Mouse (Mus musculus): ENCODE measurements around the gene Gcn1l1. TPM values are rescaled to one million over a fixed set of nuclear protein-coding genes. Genes with fewer than 3 reads are reported as not detected.
"Not testable (repeated sequence)": the region's sequence is repeated elsewhere in the genome, so short reads cannot be mapped to it uniquely, and the experiment has no call there.

Gene Gcn1l1
- total RNA-seq, 2 experiments from 2014 or later, result 27.9 to 31.1 TPM

DNA sequence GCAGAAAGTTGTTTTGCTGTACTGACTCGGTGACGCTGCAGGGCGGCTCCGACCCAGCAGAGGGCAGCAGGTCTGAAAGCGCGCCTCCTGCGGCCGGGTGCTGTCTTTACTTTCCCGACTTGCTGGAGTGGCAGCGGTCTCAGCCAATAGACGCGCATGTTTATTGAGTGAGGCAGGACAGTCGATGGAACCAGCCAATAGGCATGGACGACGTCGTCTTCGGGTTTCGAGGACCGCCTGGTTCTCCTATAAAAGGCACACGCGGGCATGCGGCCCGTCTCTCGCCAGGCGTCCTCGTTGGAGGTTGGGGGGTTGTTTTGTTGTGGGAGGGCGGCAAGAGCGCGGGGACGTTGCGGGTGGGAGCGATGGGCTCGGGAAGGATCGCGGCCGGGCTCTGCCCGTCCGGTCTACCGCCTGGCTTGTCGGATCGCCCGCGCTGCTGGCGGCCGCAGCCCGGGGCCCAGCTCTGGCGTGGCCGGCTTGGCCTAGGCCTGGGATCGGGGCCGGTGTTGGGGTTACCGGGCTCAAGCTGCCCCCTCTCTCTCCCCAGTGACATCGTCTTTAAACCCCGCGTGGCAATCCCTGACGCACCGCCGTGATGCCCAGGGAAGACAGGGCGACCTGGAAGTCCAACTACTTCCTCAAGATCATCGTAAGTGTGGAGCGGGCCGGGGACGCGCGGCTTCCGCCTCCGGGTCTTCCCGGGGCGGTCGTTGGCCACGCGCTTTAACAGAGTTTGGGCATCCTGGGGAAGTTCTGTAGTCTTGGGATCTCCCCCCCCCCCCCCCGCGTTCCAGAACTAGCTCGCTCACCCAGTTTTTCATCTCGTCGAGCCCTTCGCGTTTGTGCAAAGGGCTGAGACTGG lies 5.6 kb upstream of the Gcn1l1 start, which contains the start of gene Rplp0:
Gene Rplp0, plus strand, starts transcription at position 231 of the 865 bp plus-strand sequence.
- DNase-seq (ENCODE audit: low spot score), result peak; percentile 100

- no peak for DNase-seq (ENCODE audit: low spot score)
Observed at GRCm38 (mm10) chr5:115560336-115560905, 4.6 kb upstream of the Gcn1l1 start.

DNA sequence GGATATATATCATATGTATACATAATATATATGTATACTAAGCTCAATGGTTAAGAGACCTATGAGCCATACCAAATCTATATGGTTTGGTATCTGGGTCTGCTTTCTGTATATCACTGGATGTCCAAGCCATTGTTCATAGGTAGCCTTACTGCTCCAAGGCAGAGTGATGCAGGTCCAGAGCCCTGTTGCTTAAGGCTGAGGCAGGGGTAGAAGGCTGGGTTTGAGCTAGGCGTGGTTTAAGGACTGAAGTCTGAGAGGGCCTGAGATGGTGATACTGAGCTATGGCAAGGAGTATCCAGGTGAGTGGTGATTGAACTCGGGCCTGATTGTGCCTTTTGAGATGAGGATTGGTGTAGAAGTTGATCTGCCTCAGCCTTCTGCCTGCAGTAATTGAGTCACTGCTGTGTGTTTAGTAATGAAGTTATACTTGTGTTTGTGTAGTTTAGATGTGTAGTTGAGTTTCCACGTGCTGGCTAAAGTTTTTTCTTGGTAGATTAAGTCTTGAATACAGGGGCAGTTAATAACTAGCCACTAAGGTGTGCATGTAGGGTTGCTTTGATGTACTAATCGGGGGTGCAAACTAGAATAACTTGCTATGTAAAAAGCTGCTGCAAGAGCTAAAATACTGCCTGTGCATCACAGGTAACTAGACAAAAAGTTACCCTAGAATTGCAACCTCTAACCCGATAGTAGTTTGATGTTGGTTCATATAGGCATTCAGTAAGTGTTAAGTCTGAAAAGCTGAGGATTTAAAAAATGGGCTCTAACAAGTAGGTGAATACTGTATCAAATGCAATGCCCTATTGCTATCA lies 1.1 kb upstream of the Gcn1l1 start:
- no peak for DNase-seq (ENCODE audit: low spot score)

DNA sequence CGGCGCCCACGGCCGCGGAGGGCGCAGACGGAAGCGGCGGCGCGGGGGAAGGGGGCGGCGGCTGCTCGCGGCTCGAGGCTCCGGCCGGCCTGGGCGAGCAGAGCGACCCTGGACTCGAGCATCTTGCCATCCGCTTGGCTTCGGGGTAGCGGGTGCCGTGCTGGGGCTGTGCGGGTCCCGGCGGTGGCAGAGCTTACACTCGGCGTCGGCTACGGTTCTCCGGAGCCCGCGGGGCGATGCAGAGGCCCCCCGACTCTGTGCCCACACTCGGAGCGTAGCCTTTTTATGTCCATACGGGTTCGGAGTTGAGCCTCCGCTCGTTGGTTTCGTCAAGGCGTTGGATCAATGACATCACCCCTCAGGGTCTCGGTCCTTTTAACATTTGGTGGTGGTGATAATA lies 349 bp downstream of the Gcn1l1 start:
- DNase-seq (ENCODE audit: low spot score), result no peak

DNA sequence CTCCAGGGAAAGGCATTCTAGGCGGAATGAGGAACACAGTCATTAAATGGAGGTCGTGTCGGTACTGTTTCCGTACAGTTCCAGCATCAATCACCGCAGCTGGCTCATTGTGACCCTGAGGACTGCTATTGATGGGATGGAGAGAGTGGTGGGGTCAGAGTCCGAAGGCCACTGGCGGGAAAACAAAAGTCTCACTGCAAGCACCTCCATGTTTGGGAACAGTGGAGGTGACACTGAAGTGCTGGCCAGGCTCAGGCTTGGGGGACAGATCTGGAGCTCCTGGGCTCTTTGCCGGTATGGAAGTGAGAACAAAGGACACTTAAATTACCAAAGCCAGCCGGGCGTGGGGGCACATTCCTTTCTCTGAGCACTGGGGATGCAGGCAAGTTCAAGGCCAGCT lies 3.6 kb downstream of the Gcn1l1 start:
- DNase-seq (ENCODE audit: low spot score), result no peak

GRCm38 (mm10) chr5:115569308-115569707 lies 4.3 kb downstream of the Gcn1l1 start:
- no peak for DNase-seq (ENCODE audit: low spot score)

DNA sequence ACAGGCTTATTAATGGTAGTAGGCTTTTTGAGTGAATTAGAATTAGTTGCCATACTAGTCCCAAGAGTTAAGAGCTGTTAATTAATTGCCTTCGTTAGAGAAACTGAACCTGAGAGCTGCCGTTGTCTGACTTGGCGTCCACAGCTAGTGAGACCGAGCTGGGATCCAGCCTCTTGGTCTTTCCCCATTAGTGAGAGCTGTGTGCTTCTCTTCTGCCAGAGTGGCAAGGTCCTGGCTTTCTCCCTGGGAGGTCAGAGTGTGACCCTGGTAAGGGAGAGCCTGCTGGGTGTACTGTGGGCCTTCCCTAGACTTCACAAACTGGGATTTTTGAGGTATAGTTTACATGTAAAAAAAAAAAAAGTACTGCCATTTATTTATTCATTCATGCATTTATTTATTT lies 4.7 kb downstream of the Gcn1l1 start:
- no peak for DNase-seq (ENCODE audit: low spot score)

DNA sequence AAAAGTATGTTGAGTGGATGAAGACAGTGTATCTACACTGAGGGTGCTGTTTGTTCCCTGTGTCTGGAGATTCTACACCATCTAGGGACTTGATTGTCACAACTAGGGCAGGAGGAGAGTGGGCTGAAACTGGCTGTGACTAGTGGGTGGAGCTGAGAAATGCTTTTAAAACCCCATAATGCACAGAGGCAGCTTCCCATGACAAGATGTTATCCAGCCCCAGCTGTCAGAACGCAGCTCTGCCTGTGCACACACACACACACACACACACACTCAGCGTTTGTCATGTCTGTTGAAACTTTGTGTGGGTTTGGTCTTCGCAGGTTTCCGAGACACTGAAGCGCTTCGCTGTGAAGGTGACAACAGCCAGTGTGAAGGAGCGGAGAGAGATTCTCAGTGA lies 6.0 kb downstream of the Gcn1l1 start:
- DNase-seq (ENCODE audit: low spot score), result no peak

DNA sequence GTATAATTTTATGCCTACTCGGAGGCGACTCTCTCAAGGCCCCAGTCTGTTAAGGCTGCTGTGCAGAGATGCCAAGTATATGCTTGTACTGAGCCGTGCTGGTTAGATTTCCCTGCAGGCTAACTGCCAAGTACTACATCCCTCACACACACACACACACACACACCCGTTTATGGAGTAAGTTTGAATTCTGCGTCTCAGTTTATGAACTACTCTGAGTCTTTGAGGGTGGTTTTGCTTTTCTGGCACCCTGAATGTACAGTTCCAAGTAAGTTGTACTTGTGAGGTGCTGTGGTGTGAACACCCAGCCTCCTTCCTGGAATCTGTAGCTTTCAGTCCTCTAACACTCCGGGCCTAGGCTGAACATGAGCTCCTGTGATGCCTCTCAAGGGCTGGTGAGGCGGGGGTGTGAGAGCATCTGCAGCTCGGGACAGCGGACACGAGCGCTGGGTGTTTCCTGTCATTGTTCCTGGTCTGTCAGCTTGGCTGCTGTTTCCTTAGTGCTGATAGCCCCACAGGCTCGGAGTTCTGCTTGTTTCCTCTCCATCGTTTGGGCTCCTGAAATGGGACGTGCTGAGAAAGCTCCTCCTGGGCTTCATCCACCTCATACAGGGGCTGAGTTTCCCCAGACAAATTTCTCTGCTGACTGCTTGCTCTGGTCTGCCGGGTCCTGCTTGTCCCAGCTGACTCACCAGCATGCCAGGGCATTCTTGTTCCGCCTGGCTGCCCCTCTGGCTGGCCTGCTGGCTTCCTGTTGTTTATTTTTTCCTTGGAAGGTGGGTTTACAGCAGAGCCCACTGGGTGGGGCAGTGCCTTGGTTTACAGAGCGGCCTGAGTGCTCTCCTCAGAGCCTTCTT lies 7.9 kb downstream of the Gcn1l1 start:
- DNase-seq (ENCODE audit: low spot score), result no peak

DNA sequence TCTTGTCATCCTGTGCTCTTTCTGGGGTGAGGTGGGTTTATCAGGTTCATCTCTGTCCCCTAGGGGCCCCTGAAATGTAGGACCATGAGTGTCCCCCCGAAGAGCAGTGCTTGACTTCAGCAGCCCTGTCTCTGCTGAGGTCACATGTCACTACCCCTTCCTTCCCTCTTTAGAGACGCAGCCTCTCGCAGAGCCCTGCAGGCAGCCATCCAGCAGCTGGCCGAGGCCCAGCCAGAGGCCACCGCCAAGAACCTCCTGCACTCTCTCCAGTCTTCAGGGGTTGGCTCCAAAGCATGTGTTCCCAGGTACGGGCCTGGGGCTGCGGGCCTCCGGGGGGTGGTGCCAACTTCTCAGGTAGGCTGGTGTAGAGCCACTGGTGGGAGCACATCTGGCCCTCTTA lies 9.9 kb downstream of the Gcn1l1 start:
- peak; percentile 63 for DNase-seq (ENCODE audit: low spot score)

DNA sequence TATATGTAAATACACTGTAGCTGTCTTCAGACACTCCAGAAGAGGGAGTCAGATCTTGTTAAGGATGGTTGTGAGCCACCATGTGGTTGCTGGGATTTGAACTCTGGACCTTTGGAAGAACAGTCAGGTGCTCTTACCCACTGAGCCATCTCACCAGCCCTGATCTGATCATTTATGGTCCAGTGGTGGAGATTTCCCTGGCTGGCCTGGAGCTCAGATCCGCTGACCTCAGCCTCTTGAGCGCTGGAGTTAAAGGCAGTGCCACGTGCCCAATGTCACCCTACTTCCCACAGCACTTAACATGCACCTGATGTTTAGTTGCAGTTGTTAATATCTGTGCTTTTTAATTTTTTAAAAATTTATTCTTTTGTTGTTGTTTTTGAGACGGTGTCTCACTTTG lies 12.6 kb downstream of the Gcn1l1 start:
- not testable (repeated sequence) for DNase-seq (ENCODE audit: low spot score)

- no peak for DNase-seq (ENCODE audit: low spot score)
Observed at GRCm38 (mm10) chr5:115578922-115579321, 13.9 kb downstream of the Gcn1l1 start.

DNA sequence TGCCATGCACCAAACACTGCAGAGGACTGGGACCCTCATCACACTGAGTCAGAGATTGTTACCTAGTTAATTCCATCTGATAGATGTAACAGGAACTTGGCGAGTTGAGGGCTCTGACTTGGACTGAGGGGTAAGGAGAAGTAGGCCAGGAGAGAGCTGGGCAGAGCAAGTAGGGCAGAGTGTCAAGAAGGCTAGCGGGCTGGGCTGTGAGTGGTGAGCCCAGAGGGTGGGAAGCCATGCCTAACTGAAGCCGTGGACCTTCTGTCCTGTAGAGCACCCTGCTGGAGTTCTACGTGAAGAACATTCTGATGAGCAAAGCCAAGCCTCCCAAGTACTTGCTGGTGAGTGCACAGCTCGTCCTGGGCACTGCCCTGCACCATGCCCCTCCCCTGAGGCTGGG lies 14.3 kb downstream of the Gcn1l1 start:
- no peak for DNase-seq (ENCODE audit: low spot score)

- DNase-seq (ENCODE audit: low spot score), result peak; percentile 14
Observed at GRCm38 (mm10) chr5:115580229-115581001, 15.4 kb downstream of the Gcn1l1 start.

DNA sequence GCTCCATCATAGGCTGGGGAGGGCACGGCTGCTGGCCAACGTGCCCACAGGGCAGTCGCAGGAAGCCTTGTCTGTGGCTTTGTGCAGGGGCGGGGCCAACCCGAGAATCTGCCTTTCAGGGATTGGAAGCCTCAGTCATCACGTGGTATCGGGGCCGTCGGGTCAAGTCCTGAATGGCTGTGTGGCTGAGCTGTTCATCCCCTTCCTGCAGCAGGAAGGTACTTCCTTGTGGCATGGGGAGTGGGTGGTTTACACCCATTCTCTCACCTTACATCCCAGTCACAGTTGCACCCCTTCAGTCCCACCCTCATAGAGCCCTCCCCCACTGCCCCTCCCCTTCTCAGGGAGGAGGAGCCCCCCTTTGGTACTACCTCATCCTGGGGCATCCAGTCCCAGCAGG lies 16.6 kb downstream of the Gcn1l1 start:
- DNase-seq (ENCODE audit: low spot score), result no peak

DNA sequence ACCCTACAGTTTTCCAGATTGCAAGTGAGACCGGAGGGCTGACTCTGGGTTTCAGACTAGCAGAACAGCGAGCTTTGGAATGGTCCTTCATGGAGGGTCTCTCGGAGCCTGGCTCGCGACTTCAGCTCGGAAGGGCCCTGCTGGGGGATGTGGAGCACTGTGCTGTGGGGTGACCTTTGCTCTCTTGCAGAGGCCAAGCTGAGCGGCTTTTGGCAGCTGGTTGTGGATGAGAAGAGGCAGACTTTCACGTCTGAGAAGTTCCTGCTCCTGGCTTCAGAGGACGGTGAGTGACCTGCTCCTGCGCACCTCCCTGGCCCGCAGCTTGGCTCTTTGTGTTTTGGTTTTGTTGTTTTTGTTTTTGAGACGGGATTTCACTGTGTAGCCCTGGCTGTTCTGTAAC lies 20.6 kb downstream of the Gcn1l1 start:
- DNase-seq (ENCODE audit: low spot score), result no peak

- no peak for DNase-seq (ENCODE audit: low spot score)
Observed at GRCm38 (mm10) chr5:115586166-115586565, 21.1 kb downstream of the Gcn1l1 start.

GRCm38 (mm10) chr5:115586780-115587179 lies 21.7 kb downstream of the Gcn1l1 start:
- no peak for DNase-seq (ENCODE audit: low spot score)

- DNase-seq (ENCODE audit: low spot score), result no peak
Observed at GRCm38 (mm10) chr5:115591028-115591427, 26.0 kb downstream of the Gcn1l1 start.

DNA sequence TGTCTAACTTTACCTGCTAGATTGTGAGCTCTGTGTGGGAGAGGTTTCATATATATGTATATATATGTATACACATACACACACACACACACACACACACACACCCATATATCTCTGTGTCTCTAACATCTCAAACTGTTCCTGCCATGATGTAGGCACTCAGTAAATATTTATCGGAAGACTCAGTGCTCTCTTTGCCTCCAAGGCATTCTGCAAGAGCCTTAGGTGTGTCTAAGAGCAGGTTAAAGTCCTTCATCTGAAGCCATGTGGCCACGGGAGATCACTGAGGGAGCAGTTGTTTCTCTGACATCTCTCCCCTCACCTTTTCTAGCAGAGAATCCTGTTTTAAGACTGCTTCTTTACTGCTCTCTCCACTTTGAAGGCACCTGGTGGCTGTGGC lies 26.5 kb downstream of the Gcn1l1 start:
- DNase-seq (ENCODE audit: low spot score), result no peak
